Mouse (Mus musculus) CH12.LX (cell line): ENCODE data around the gene Rtel1. TPM values are rescaled to one million over a fixed set of nuclear protein-coding genes. Genes with fewer than 3 reads are reported as not detected.
A peak's percentile ranks its signal among the peaks of the same experiment; 100 is the strongest.

Experiments used
- DNase-seq: peaks from one replicate; pipeline ENCODE4 v3.0.0-alpha.2; 2013; ENCODE audit errors: extremely low read depth
- H3K27ac ChIP-seq: 2 replicates; pipeline ENCODE4 v1.5.1; 2012; ENCODE audit warnings: low read depth, mild to moderate bottlenecking, control low read depth, moderate library complexity; ENCODE audit not compliant: insufficient read depth
- H3K27me3 ChIP-seq: replicated peaks from 2 replicates; pipeline ENCODE3; 2012; ENCODE audit warnings: inconsistent platforms
- H3K36me3 ChIP-seq, 2 experiments: replicated peaks in 1 of 2; 2 replicates each; pipeline versions ENCODE3 to v1.6.1; 2012; ENCODE audit warnings: inconsistent platforms in 1 of 2, low read length in 1 of 2, mild to moderate bottlenecking in 1 of 2, mixed read lengths in 1 of 2, moderate library complexity in 1 of 2; ENCODE audit not compliant: control insufficient read depth in 1 of 2, insufficient read depth in 1 of 2
- H3K4me1 ChIP-seq, 2 experiments: 2 replicates each; pipeline ENCODE4 v1.6.1; 2012; ENCODE audit warnings: inconsistent platforms in 1 of 2, moderate library complexity in 1 of 2; ENCODE audit not compliant: insufficient read depth in 2 of 2, control insufficient read depth in 1 of 2
- H3K4me2 ChIP-seq: 2 replicates; pipeline ENCODE4 v1.6.1; 2012; ENCODE audit warnings: low read depth, mild to moderate bottlenecking, control low read depth; ENCODE audit not compliant: poor library complexity, insufficient read depth, severe bottlenecking
- H3K4me3 ChIP-seq, 3 experiments: fragments of 150-350 bp in 1 of 3; sonication (generic) in 1 of 3; replicated peaks in 1 of 3; 2 replicates each; pipeline versions ENCODE3 to v1.5.1; 2011 to 2012; ENCODE audit warnings: low read depth in 2 of 3, low read length in 2 of 3, mild to moderate bottlenecking in 2 of 3, moderate library complexity in 2 of 3, control low read depth in 1 of 3, improper control_type of control experiment in 1 of 3, inconsistent platforms in 1 of 3, mixed read lengths in 1 of 3; ENCODE audit not compliant: poor library complexity in 1 of 3
- H3K79me2 ChIP-seq: replicated peaks from 2 replicates; pipeline ENCODE4 v1.6.1; 2012; ENCODE audit warnings: mild to moderate bottlenecking, moderate library complexity; ENCODE audit not compliant: control insufficient read depth, poor library complexity, insufficient read depth, severe bottlenecking; ENCODE audit errors: extremely low read depth
- H3K9ac ChIP-seq: 2 replicates; pipeline ENCODE4 v1.6.1; 2012; ENCODE audit warnings: low read depth, mild to moderate bottlenecking, control low read depth, moderate library complexity; ENCODE audit not compliant: insufficient read depth
- H3K9me3 ChIP-seq: replicated peaks from 2 replicates; pipeline ENCODE3; 2012; ENCODE audit warnings: low read length, inconsistent platforms, mixed read lengths
- CHD1 ChIP-seq: IDR thresholded peaks from 2 replicates; pipeline ENCODE4 v1.6.1; 2012; ENCODE audit warnings: low read depth, low read length, improper control_type of control experiment, inconsistent platforms
- CHD2 ChIP-seq: IDR thresholded peaks from 2 replicates; pipeline ENCODE4 v1.6.1; 2011; ENCODE audit warnings: low read length, improper control_type of control experiment
- CTCF ChIP-seq, 2 experiments: IDR thresholded peaks in 1 of 2; conservative IDR thresholded peaks in 1 of 2; 2 replicates each; pipeline ENCODE4 v1.5.1; 2011 to 2012; ENCODE audit warnings: low read depth in 2 of 2, low read length in 2 of 2, improper control_type of control experiment in 1 of 2, inconsistent platforms in 1 of 2, mild to moderate bottlenecking in 1 of 2, moderate library complexity in 1 of 2
- E2F4 ChIP-seq: IDR thresholded peaks from 2 replicates; pipeline ENCODE4 v1.6.1; 2011; ENCODE audit warnings: low read depth, low read length, improper control_type of control experiment; ENCODE audit not compliant: insufficient replicate concordance
- ELF1 ChIP-seq: IDR thresholded peaks from 2 replicates; pipeline ENCODE4 v1.6.1; 2014; ENCODE audit warnings: low read depth, mild to moderate bottlenecking, inconsistent platforms, low read length, improper control_type of control experiment
- EP300 ChIP-seq: IDR thresholded peaks from 2 replicates; pipeline ENCODE4 v1.6.1; 2011; ENCODE audit warnings: low read length, improper control_type of control experiment
- ETS1 ChIP-seq: conservative IDR thresholded peaks from 2 replicates; pipeline ENCODE4 v1.6.1; 2012; ENCODE audit warnings: low read depth, mild to moderate bottlenecking, inconsistent platforms, low read length, improper control_type of control experiment, moderate library complexity
- GABPA ChIP-seq: IDR thresholded peaks from 2 replicates; pipeline ENCODE4 v1.6.1; 2012; ENCODE audit warnings: low read depth, low read length, improper control_type of control experiment, inconsistent platforms; ENCODE audit not compliant: insufficient replicate concordance
- IRF4 ChIP-seq: IDR thresholded peaks from 2 replicates; pipeline ENCODE4 v1.6.1; 2014; ENCODE audit warnings: low read depth, mild to moderate bottlenecking, inconsistent platforms, low read length, improper control_type of control experiment
- JUN ChIP-seq: IDR thresholded peaks from 2 replicates; pipeline ENCODE4 v1.6.1; 2011; ENCODE audit warnings: low read depth, mild to moderate bottlenecking, low read length, improper control_type of control experiment, moderate library complexity; ENCODE audit not compliant: insufficient read depth
- JUND ChIP-seq: conservative IDR thresholded peaks from 2 replicates; pipeline ENCODE4 v1.6.1; 2011; ENCODE audit warnings: low read depth, low read length, improper control_type of control experiment
- KAT2A ChIP-seq: IDR thresholded peaks from 2 replicates; pipeline ENCODE4 v1.6.1; 2012; ENCODE audit warnings: low read length, improper control_type of control experiment, inconsistent platforms; ENCODE audit not compliant: insufficient replicate concordance
- MAFK ChIP-seq: IDR thresholded peaks from 2 replicates; pipeline ENCODE4 v1.6.1; 2011; ENCODE audit warnings: low read length, improper control_type of control experiment; ENCODE audit not compliant: insufficient replicate concordance
- MAX ChIP-seq: IDR thresholded peaks from 2 replicates; pipeline ENCODE4 v1.6.1; 2011; ENCODE audit warnings: low read length, improper control_type of control experiment
- MAZ ChIP-seq: IDR thresholded peaks from 2 replicates; pipeline ENCODE4 v1.6.1; 2012; ENCODE audit warnings: low read depth, mild to moderate bottlenecking, inconsistent platforms, low read length, improper control_type of control experiment, moderate library complexity
- MXI1 ChIP-seq: IDR thresholded peaks from 2 replicates; pipeline ENCODE4 v1.6.1; 2011; ENCODE audit warnings: mild to moderate bottlenecking, low read depth, low read length, improper control_type of control experiment
- MYC ChIP-seq: IDR thresholded peaks from 2 replicates; pipeline ENCODE4 v1.6.1; 2011; ENCODE audit warnings: low read depth, mild to moderate bottlenecking, improper control_type of control experiment, low read length
- NELFE ChIP-seq: IDR thresholded peaks from 2 replicates; pipeline ENCODE4 v1.6.1; 2011; ENCODE audit warnings: low read depth, low read length, improper control_type of control experiment
- NRF1 ChIP-seq: IDR thresholded peaks from 2 replicates; pipeline ENCODE4 v1.6.1; 2014; ENCODE audit warnings: low read depth, mild to moderate bottlenecking, inconsistent platforms, low read length, improper control_type of control experiment, moderate library complexity
- PAX5 ChIP-seq: IDR thresholded peaks from 2 replicates; pipeline ENCODE4 v1.6.1; 2012; ENCODE audit warnings: low read length, inconsistent platforms, mixed read lengths
- POLR2A ChIP-seq: IDR thresholded peaks from 2 replicates; pipeline ENCODE4 v1.6.1; 2011; ENCODE audit warnings: low read depth, mild to moderate bottlenecking, improper control_type of control experiment, low read length
- POLR2AphosphoS2 ChIP-seq: IDR thresholded peaks from 2 replicates; pipeline ENCODE4 v1.6.1; 2011; ENCODE audit warnings: low read depth, low read length, improper control_type of control experiment
- RAD21 ChIP-seq: IDR thresholded peaks from 2 replicates; pipeline ENCODE4 v1.6.1; 2011; ENCODE audit warnings: low read depth, mild to moderate bottlenecking, low read length, improper control_type of control experiment, moderate library complexity
- SIN3A ChIP-seq: IDR thresholded peaks from 2 replicates; pipeline ENCODE4 v1.6.1; 2012; ENCODE audit warnings: low read length, improper control_type of control experiment, inconsistent platforms
- SMC3 ChIP-seq: IDR thresholded peaks from 2 replicates; pipeline ENCODE4 v1.6.1; 2011; ENCODE audit warnings: low read depth, low read length, improper control_type of control experiment
- TCF12 ChIP-seq: IDR thresholded peaks from 2 replicates; pipeline ENCODE4 v1.6.1; 2014; ENCODE audit warnings: low read depth, mild to moderate bottlenecking, inconsistent platforms, low read length, improper control_type of control experiment
- UBTF ChIP-seq: IDR thresholded peaks from 2 replicates; pipeline ENCODE4 v1.6.1; 2012; ENCODE audit warnings: low read depth, mild to moderate bottlenecking, inconsistent platforms, low read length, improper control_type of control experiment, moderate library complexity
- USF2 ChIP-seq: conservative IDR thresholded peaks from 2 replicates; pipeline ENCODE4 v1.6.1; 2011; ENCODE audit warnings: low read depth, low read length, improper control_type of control experiment
- ZC3H11A ChIP-seq: IDR thresholded peaks from 2 replicates; pipeline ENCODE4 v1.6.1; 2012; ENCODE audit warnings: low read depth, mild to moderate bottlenecking, inconsistent platforms, low read length, improper control_type of control experiment
- ZMIZ1 ChIP-seq: IDR thresholded peaks from 2 replicates; pipeline ENCODE4 v1.6.1; 2012; ENCODE audit warnings: low read depth, mild to moderate bottlenecking, inconsistent platforms, low read length, improper control_type of control experiment
- dilution Hi-C: fragments of 300-500 bp; cut with MboI; formaldehyde crosslinking; loops from 2 replicates; pipeline ENCODE4 v1.14.3; 2020; ENCODE audit warnings: low sequenced_read_pairs; ENCODE audit not compliant: extremely low pct_unique_long_range_greater_than_20kb, extremely low pct_ligation_motif_present
- in situ Hi-C: fragments of 300-500 bp; cut with MboI; formaldehyde crosslinking; loops from 3 replicates; pipeline ENCODE4 v1.14.3; 2019; ENCODE audit warnings: low sequenced_read_pairs, low pct_ligation_motif_present, low pct_unique_long_range_greater_than_20kb, mixed read lengths
- polyA plus RNA-seq: library from polyadenylated mRNA; unstranded; fragments of >175 nt; gene quantifications from 2 replicates; pipeline ENCODE4 v1.2.1, GENCODE M21; 2012; ENCODE audit warnings: low read depth; ENCODE audit not compliant: insufficient read length
- total RNA-seq, 2 experiments: library from RNA; depleted of rRNA; stranded (reverse); fragments of 300-350 nt in 1 of 2; fragments of >200 nt in 1 of 2; gene quantifications; 2 replicates each; pipeline ENCODE4 v1.2.3; 2012 to 2014

Gene Rtel1
- total and polyA plus RNA-seq, 3 experiments = 65.4 to 89.2 (median 67.6) TPM

- H3K9ac ChIP-seq = no peak overlapping the region
- H3K4me3 ChIP-seq = no peak overlapping the region
- H3K79me2 ChIP-seq = no peaks in the 10 kb centered on the region
- H3K27ac ChIP-seq = no peak overlapping the region
- no peak overlapping the region for H3K4me2 ChIP-seq
- H3K36me3 ChIP-seq = peaks cover 22 to 81% of the 10 kb centered on the region in 2 experiments
- no peaks in the 10 kb centered on the region for H3K27me3 ChIP-seq
- TF ChIP-seq USF2 (no peak), MAFK (no peak), JUN (no peak), ETS1 (no peak), ELF1 (no peak), JUND (no peak), ZC3H11A (no peak), TCF12 (no peak), MAZ (no peak), NELFE (no peak), RAD21 (no peak), SIN3A (no peak), MYC (no peak), MXI1 (no peak), POLR2A (no peak), NRF1 (no peak), PAX5 (no peak), GABPA (no peak), EP300 (no peak)
- TF ChIP-seq, all 38 proteins: peak for 0
- Histone ChIP-seq H3K9me3 (no peaks in the 10 kb centered on the region), H3K4me1 (no peaks in the 10 kb centered on the region)
- in situ Hi-C loops = loop anchor here (5.0 kb wide), 2 partner anchors 96 to 186 kb away; no protein-coding TSS in a partner anchor
- dilution Hi-C loops = no loop called here
- no peak for DNase-seq
Observed at GRCm38 (mm10) chr2:181391541-181391940, 72.0 kb downstream of the Rtel1 start.

DNA sequence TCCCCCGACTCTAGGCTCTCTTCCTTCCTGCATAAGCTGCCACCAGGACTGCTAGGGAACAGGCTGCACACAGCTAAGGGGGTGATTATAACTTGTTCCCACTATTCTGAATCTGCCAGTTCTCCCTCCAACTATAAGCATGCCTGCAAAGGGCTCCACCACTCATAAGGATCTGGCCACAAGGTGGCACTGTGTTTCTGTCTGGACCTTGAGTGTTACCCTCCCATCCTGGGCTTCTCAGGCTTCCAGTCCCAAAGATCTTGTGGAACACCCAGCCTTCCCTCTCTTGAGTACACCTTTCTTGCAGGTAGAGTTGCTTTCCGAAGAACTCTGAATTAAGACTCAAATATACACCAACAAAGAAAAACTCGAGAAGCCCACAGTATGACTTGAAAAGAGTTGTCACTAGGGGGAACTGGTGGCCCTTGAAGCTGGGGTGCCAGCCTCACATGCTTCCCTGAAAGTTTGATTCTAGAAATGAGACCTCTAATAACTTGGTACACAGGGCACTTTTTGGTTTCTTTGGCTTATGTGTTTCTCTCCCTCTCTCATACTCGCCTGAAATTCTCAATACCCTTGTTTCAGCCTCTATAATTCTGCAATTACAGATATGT, 73.2 kb downstream of the Rtel1 start:
- Histone ChIP-seq H3K4me2 (no peak overlapping the region), H3K4me1 (no peaks in the 10 kb centered on the region), H3K27ac (no peak overlapping the region), H3K36me3 (peaks cover 13 to 72% of the 10 kb centered on the region in 2 experiments), H3K27me3 (no peaks in the 10 kb centered on the region), H3K9me3 (no peaks in the 10 kb centered on the region), H3K79me2 (no peaks in the 10 kb centered on the region), H3K4me3 (no peak overlapping the region), H3K9ac (no peak overlapping the region)
- in situ Hi-C loops = loop anchor here (5.0 kb wide), 2 partner anchors 95 to 185 kb away; no protein-coding TSS in a partner anchor
- DNase-seq = peak; percentile 82
- dilution Hi-C loops = no loop called here
- TF ChIP-seq ETS1 (no peak), NELFE (peak; percentile 46; the same call in 1 of the 2 replicates), ZC3H11A (peak; percentile 76), CHD2 (no peak), NRF1 (no peak), CHD1 (no peak), PAX5 (no peak), CTCF (conservative IDR thresholded peaks at IDR 0.05 in 1 of 2, IDR thresholded peaks at IDR 0.05 in 1 of 2; ENCODE audit: low read depth in 2 of 2, low read length in 2 of 2) (peak; percentile 70 to 91), ZMIZ1 (no peak), MXI1 (no peak), POLR2A (no peak), EP300 (no peak), SMC3 (peak; percentile 94), TCF12 (no peak), UBTF (no peak), IRF4 (peak; percentile 31; the same call in 1 of the 2 replicates), MAFK (0 out of 2 replicates have a peak, but pooled peaks have one; percentile 16), E2F4 (no peak), MAX (no peak; the same call in 1 of the 2 replicates), KAT2A (no peak), JUND (no peak; the same call in 1 of the 2 replicates), GABPA (no peak), JUN (0 out of 2 replicates have a peak, but pooled peaks have one; percentile 8), POLR2AphosphoS2 (no peak), ELF1 (peak; percentile 25; the same call in 1 of the 2 replicates)
